Mouse (Mus musculus): ENCODE results near the gene Fam107b. TPM values are rescaled to one million over a fixed set of nuclear protein-coding genes. Genes with fewer than 3 reads are reported as not detected.

The Fam107b gene
- polyA plus RNA-seq, 1 experiment from 2014 or later: 65.8 TPM

DNA sequence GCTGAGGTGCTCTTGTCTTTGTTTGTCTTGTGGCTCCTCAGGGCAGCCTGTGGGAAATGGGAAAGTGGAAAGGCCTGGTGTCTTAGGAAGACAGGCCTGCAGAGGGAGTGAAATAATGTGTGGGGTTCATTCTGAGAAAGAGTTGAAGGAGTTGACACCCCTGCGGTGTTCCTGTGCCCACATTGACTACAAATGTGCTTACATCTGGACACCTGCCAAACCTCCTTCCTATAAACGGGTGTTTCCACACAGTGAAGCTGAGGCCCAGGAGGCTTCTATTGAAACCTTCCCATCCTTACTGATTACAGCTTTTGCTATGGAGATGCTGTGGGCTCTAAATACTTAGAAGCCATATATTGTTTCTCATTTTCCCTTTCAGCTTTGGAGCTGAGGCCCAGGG, 183.5 kb downstream of the Fam107b start:
- Histone ChIP-seq H3K4me3 (ENCODE audit: low read depth, low read length) (no peak overlapping the region), H3K27ac (ENCODE audit: low read depth, low read length) (no peak overlapping the region), H3K27me3 (ENCODE audit: control insufficient read depth, insufficient read depth, low read length) (no peaks in the 10 kb centered on the region), H3K4me1 (replicated peaks; ENCODE audit: control insufficient read depth, insufficient read depth, low read length) (no peaks in the 10 kb centered on the region; the same call in 1 of the 2 replicates), H3K4me2 (replicated peaks; ENCODE audit: low read depth, low read length) (no peak overlapping the region), H3K9me3 (ENCODE audit: control insufficient read depth, low read length) (no peaks in the 10 kb centered on the region), H3K9ac (ENCODE audit: low read depth, low read length) (no peak overlapping the region), H3K36me3 (ENCODE audit: control insufficient read depth, insufficient read depth, low read length) (no peaks in the 10 kb centered on the region)
- DNase-seq (ENCODE audit: low spot score) (no peak), ATAC-seq (ENCODE audit: low FRiP score) (no peak)
- 67% methylated on average over 2 of the region's 2 CpGs for WGBS

DNA sequence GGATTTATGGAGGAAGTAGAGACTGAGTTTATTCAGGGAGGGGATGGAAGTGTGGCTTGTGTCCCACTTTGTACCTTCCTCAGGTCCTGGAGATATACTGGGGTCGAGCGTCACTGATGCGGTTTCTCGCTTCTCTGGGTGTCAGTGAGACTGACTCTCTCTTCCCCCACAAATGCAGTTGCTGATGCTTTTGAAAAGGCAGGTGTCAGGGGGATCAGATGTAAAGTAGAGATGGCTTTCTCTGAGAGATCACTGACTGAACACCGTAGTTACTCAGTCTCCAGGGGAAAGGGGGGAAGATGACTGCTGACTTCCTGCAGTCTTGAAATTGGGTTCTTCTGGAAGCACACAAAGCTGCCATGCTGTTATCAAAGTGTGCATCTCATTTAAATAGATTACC, 185.6 kb downstream of the Fam107b start:
- ATAC-seq (ENCODE audit: low FRiP score): no peak
- 91% methylated on average over 5 of the region's 5 CpGs for WGBS
- H3K9ac ChIP-seq (ENCODE audit: low read depth, low read length): no peak overlapping the region
- H3K36me3 ChIP-seq (ENCODE audit: control insufficient read depth, insufficient read depth, low read length): no peaks in the 10 kb centered on the region
- no peaks in the 10 kb centered on the region; the same call in 1 of the 2 replicates for H3K4me1 ChIP-seq (replicated peaks; ENCODE audit: control insufficient read depth, insufficient read depth, low read length)
- no peak overlapping the region for H3K27ac ChIP-seq (ENCODE audit: low read depth, low read length)
- H3K4me3 ChIP-seq (ENCODE audit: low read depth, low read length): no peak overlapping the region
- no peak overlapping the region for H3K4me2 ChIP-seq (replicated peaks; ENCODE audit: low read depth, low read length)
- no peaks in the 10 kb centered on the region for H3K9me3 ChIP-seq (ENCODE audit: control insufficient read depth, low read length)
- DNase-seq (ENCODE audit: low spot score): no peak
- H3K27me3 ChIP-seq (ENCODE audit: control insufficient read depth, insufficient read depth, low read length): no peaks in the 10 kb centered on the region

GRCm38 (mm10) chr2:3758406-3758805, 188.1 kb downstream of the Fam107b start:
- no peak for DNase-seq (ENCODE audit: low spot score)
- ATAC-seq (ENCODE audit: low FRiP score): no peak
- Histone ChIP-seq H3K27me3 (ENCODE audit: control insufficient read depth, insufficient read depth, low read length) (no peaks in the 10 kb centered on the region), H3K4me2 (replicated peaks; ENCODE audit: low read depth, low read length) (no peak overlapping the region), H3K4me1 (replicated peaks; ENCODE audit: control insufficient read depth, insufficient read depth, low read length) (no peaks in the 10 kb centered on the region; the same call in 1 of the 2 replicates), H3K27ac (ENCODE audit: low read depth, low read length) (no peak overlapping the region), H3K9ac (ENCODE audit: low read depth, low read length) (no peak overlapping the region), H3K36me3 (ENCODE audit: control insufficient read depth, insufficient read depth, low read length) (no peaks in the 10 kb centered on the region), H3K4me3 (ENCODE audit: low read depth, low read length) (no peak overlapping the region), H3K9me3 (ENCODE audit: control insufficient read depth, low read length) (no peaks in the 10 kb centered on the region)
- WGBS: 87% methylated on average over 6 of the region's 6 CpGs

DNA sequence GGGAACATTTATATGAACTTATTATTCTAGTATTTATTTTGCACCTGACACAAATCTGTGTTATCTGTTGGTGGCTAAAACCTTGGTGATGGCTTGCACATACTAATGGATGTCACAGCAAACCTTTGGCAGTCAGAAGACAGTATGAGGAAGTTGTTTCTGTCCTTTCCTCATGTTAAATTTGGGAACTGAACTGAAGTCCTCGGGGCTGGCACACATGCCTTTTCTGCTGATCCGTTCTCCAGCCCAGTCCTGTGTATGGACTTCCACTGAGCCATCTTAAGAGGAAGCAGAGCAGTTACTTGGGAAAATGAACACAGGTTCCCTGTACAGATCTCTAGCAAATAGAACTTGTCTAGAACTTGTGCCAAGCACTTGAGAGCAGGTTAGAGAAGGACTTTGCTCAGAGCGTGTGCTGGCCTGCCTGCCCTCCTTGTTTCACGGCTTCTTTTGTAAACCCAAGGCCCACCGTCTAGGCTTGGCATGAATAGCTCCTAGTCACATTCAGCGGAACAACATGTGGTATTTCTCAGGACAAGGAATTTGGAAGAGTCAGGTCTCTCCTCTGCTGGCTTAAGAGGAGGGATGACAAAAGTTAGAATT, 190.0 kb downstream of the Fam107b start:
- Histone ChIP-seq H3K27ac (ENCODE audit: low read depth, low read length) (no peak overlapping the region), H3K9ac (ENCODE audit: low read depth, low read length) (no peak overlapping the region), H3K4me3 (ENCODE audit: low read depth, low read length) (no peak overlapping the region), H3K4me1 (replicated peaks; ENCODE audit: control insufficient read depth, insufficient read depth, low read length) (no peaks in the 10 kb centered on the region; the same call in 1 of the 2 replicates), H3K27me3 (ENCODE audit: control insufficient read depth, insufficient read depth, low read length) (no peaks in the 10 kb centered on the region), H3K4me2 (replicated peaks; ENCODE audit: low read depth, low read length) (no peak overlapping the region), H3K36me3 (ENCODE audit: control insufficient read depth, insufficient read depth, low read length) (no peaks in the 10 kb centered on the region), H3K9me3 (ENCODE audit: control insufficient read depth, low read length) (no peaks in the 10 kb centered on the region)
- DNase-seq (ENCODE audit: low spot score) (no peak), ATAC-seq (ENCODE audit: low FRiP score) (no peak)
- 90% methylated on average over 6 of the region's 6 CpGs for WGBS

DNA sequence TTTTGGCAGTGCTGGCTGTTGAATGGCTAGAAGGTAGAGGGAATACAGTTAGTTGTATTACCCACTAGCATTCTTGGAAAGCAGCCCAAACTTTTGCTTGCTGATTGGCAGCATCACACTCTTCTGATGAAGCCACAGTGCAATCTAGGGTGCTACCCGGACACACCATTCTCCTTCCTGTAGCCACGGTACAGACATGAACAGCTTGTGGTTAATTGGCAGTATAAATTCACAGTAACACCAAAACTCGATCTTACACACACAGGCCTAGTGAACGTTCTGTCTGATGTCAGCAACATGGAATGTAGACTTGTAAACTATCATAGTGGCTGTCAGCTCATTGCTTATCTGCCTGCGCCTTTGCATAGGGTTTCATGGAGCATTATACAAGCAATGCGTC, 193.8 kb downstream of the Fam107b start:
- DNase-seq (ENCODE audit: low spot score) (no peak), ATAC-seq (ENCODE audit: low FRiP score) (no peak)
- Histone ChIP-seq H3K4me1 (replicated peaks; ENCODE audit: control insufficient read depth, insufficient read depth, low read length) (no peaks in the 10 kb centered on the region), H3K36me3 (ENCODE audit: control insufficient read depth, insufficient read depth, low read length) (no peaks in the 10 kb centered on the region), H3K27me3 (ENCODE audit: control insufficient read depth, insufficient read depth, low read length) (no peaks in the 10 kb centered on the region), H3K4me3 (ENCODE audit: low read depth, low read length) (no peak overlapping the region), H3K4me2 (replicated peaks; ENCODE audit: low read depth, low read length) (no peak overlapping the region), H3K27ac (ENCODE audit: low read depth, low read length) (no peak overlapping the region), H3K9me3 (ENCODE audit: control insufficient read depth, low read length) (no peaks in the 10 kb centered on the region), H3K9ac (ENCODE audit: low read depth, low read length) (no peak overlapping the region)
- 87% methylated on average over 6 of the region's 6 CpGs for WGBS

DNA sequence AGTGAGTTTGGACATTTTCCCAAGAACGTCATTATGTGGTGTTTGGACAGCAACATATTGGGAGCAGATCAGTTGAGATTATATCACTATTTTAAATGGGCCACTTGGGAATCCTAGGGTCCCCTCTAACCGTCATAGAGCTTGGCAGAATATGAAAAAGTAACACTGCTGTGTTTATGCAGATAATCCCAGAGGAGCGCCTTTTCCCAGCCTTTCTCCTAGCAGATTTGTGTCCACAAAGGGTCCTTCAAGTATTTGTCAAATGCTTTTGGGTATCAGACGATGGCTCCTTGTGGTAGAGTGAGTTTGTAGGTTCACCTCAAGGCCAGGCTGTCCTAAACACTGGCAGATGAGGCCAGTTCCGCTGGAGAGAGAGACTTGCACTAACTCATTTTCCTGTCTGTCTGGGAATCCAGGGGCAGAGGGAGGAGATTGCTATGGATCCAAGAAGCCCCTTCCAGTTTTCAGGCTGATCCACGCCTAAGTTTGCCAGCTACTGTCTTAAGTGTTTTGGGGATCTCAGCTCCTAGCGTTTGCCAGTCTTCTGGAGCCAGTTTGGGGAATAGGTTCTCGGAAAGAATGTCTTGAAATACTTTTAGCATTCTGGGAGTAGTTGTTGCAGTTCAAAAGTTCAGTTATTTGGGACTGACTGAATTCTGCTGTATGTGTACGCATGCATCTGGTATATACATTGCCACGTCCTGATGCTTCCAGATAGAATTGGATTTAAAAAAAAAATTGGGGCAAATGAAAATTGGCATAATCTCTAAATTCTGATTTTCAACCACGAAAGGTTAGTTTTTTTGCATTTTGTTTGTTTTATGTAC, 195.9 kb downstream of the Fam107b start:
- no peak for DNase-seq (ENCODE audit: low spot score)
- 72% methylated on average over 11 of the region's 11 CpGs for WGBS
- no peak for ATAC-seq (ENCODE audit: low FRiP score)

DNA sequence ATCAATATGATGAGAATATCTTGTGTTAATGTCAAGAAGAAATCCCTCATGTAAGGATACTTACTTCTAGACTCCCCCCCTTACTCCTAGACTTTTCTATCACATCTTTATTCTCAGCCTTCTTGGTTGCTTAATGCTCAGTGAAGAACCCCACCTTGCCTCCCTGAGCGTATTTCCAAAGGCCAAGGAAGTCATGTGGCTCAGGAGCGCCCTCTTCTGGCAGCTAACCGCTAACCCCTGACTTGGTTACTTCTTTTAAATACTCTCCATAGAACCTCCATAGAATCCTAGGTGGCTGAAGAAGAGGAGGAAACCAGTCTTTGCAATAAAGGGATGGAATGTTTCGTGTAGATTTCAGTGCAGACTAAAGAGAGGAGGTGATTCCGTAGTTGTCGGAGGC, 199.0 kb downstream of the Fam107b start:
- H3K36me3 ChIP-seq (ENCODE audit: control insufficient read depth, insufficient read depth, low read length): no peaks in the 10 kb centered on the region
- no peaks in the 10 kb centered on the region for H3K9me3 ChIP-seq (ENCODE audit: control insufficient read depth, low read length)
- ATAC-seq (ENCODE audit: low FRiP score) (peak; percentile 53; the same call in 1 of the 2 replicates), DNase-seq (ENCODE audit: low spot score) (peak; percentile 89)
- H3K4me1 ChIP-seq (replicated peaks; ENCODE audit: control insufficient read depth, insufficient read depth, low read length): no peaks in the 10 kb centered on the region
- H3K27ac ChIP-seq (ENCODE audit: low read depth, low read length): no peak overlapping the region
- no peak overlapping the region for H3K4me2 ChIP-seq (replicated peaks; ENCODE audit: low read depth, low read length)
- no peaks in the 10 kb centered on the region for H3K27me3 ChIP-seq (ENCODE audit: control insufficient read depth, insufficient read depth, low read length)
- no peak overlapping the region for H3K9ac ChIP-seq (ENCODE audit: low read depth, low read length)
- no peak overlapping the region for H3K4me3 ChIP-seq (ENCODE audit: low read depth, low read length)
- WGBS: 32% methylated on average over 6 of the region's 6 CpGs

More for the DNA sequence above, 195.9 kb downstream of the Fam107b start:
- Histone ChIP-seq H3K27ac (ENCODE audit: low read depth, low read length) (no peak overlapping the region), H3K9ac (ENCODE audit: low read depth, low read length) (no peak overlapping the region), H3K4me3 (ENCODE audit: low read depth, low read length) (no peak overlapping the region), H3K9me3 (ENCODE audit: control insufficient read depth, low read length) (no peaks in the 10 kb centered on the region), H3K36me3 (ENCODE audit: control insufficient read depth, insufficient read depth, low read length) (no peaks in the 10 kb centered on the region), H3K4me2 (replicated peaks; ENCODE audit: low read depth, low read length) (no peak overlapping the region), H3K4me1 (replicated peaks; ENCODE audit: control insufficient read depth, insufficient read depth, low read length) (no peaks in the 10 kb centered on the region), H3K27me3 (ENCODE audit: control insufficient read depth, insufficient read depth, low read length) (no peaks in the 10 kb centered on the region)

GRCm38 (mm10) chr2:3769786-3770318, 199.6 kb downstream of the Fam107b start:
- no peak overlapping the region for H3K4me2 ChIP-seq (replicated peaks; ENCODE audit: low read depth, low read length)
- no peak overlapping the region for H3K4me3 ChIP-seq (ENCODE audit: low read depth, low read length)
- WGBS: 81% methylated on average over 9 of the region's 9 CpGs
- no peaks in the 10 kb centered on the region for H3K9me3 ChIP-seq (ENCODE audit: control insufficient read depth, low read length)
- H3K4me1 ChIP-seq (replicated peaks; ENCODE audit: control insufficient read depth, insufficient read depth, low read length): no peaks in the 10 kb centered on the region
- DNase-seq (ENCODE audit: low spot score): no peak
- no peaks in the 10 kb centered on the region for H3K36me3 ChIP-seq (ENCODE audit: control insufficient read depth, insufficient read depth, low read length)
- no peak overlapping the region for H3K27ac ChIP-seq (ENCODE audit: low read depth, low read length)
- no peaks in the 10 kb centered on the region for H3K27me3 ChIP-seq (ENCODE audit: control insufficient read depth, insufficient read depth, low read length)
- H3K9ac ChIP-seq (ENCODE audit: low read depth, low read length): no peak overlapping the region
- no peak for ATAC-seq (ENCODE audit: low FRiP score)

All from hindbrain, embryonic 11.5 days (tissue).